Mouse (Mus musculus): ENCODE results near the gene Acly.

DNA sequence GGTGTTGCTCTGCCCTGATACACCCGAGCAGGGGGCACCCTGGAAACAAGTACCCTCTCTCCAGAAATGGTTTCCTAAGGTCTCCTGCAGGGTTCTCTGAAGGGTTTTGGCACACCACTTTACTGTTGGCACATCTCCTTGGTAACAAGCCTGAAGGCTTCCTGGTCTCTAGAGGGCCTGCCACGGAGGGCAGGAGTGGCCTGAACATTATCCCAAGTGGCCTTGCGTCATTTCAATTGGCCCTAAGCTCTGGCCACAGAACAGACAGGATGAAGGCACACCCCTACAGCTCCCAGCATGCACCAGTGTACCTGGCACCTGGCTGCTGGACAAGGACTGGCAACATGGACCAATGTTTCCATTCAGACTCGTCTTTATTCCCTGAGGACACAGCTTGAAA, 25.0 kb upstream of the Acly start:
- TF ChIP-seq CTCF (IDR thresholded peaks at IDR 0.05; ENCODE audit: low read depth, low read length) (no peak), POLR2A (IDR thresholded peaks at IDR 0.05; ENCODE audit: borderline replicate concordance, low read depth, low read length) (no peak)
